Mouse (Mus musculus) liver, embryonic 14.5 days (tissue): ENCODE measurements around the gene Tmcc1.

Experiments
- CTCF ChIP-seq: IDR thresholded peaks from 2 replicates; pipeline ENCODE4 v1.5.1; 2016; ENCODE audit warnings: antibody characterized with exemption, low read depth, control low read depth
- EP300 ChIP-seq: IDR thresholded peaks from 2 replicates; pipeline ENCODE4 v1.6.1; 2016; ENCODE audit warnings: antibody characterized with exemption, low read depth

DNA sequence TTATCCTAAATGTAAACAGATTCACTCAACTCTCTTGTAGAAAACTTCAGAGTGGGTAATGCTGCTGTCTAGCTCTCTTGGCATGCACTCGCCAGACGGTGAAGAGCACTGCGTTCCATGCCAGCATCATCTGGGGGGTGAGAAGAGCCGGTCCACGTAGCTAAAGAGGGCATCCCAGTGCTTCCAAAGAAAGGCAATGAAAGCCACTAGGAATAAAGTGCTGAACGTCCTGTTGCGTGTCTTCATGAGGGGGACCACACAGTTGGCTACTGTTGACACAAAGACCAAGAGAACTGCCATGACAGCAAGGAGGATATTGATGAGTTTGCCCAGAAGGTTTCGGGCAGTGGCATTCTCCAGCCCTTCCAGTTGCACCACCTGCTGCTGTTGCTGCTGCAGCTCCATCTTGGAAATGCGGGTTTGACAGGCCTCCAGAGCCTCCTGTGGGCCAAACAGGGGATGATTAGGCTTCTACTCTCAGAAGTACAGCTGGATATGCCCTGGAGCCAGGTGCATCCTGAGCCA, 171.3 kb downstream of the Tmcc1 start:
- TF ChIP-seq CTCF (no peak), EP300 (no peak)
